Mouse (Mus musculus) midbrain, embryonic 12.5 days (tissue): Measurements from ENCODE around the gene Tecr. TPM values are rescaled to one million over a fixed set of nuclear protein-coding genes. Genes with fewer than 3 reads are reported as not detected.
"Not testable (repeated sequence)": the region's sequence is repeated elsewhere in the genome, so short reads cannot be mapped to it uniquely, and the experiment has no call there.

Experiments
- ATAC-seq: fragments of 200-750 bp; cut with Nextera tagmentation; 2 replicates; pipeline ENCODE4 v1.8.0; 2017; ENCODE audit warnings: low read depth, moderate TSS enrichment, moderate library complexity; ENCODE audit not compliant: low FRiP score
- H3K27ac ChIP-seq: fragments of 300-500 bp; sonication (generic); replicated peaks from 2 replicates; pipeline ENCODE4 v1.5.1; 2016; ENCODE audit warnings: mild to moderate bottlenecking
- H3K27me3 ChIP-seq: fragments of 300-500 bp; sonication (generic); 2 replicates; pipeline ENCODE4 v1.6.1; 2016; ENCODE audit warnings: mild to moderate bottlenecking
- H3K36me3 ChIP-seq: fragments of 300-500 bp; sonication (generic); 2 replicates; pipeline ENCODE4 v1.6.1; 2016
- H3K4me1 ChIP-seq: fragments of 300-500 bp; sonication (generic); 2 replicates; pipeline ENCODE4 v1.6.1; 2016
- H3K4me2 ChIP-seq: fragments of 300-500 bp; sonication (generic); replicated peaks from 2 replicates; pipeline ENCODE4 v1.6.1; 2016; ENCODE audit warnings: mild to moderate bottlenecking, moderate library complexity
- H3K4me3 ChIP-seq: fragments of 300-500 bp; sonication (generic); 2 replicates; pipeline ENCODE4 v1.5.1; 2016; ENCODE audit warnings: mild to moderate bottlenecking
- H3K9ac ChIP-seq: fragments of 300-500 bp; sonication (generic); replicated peaks from 2 replicates; pipeline ENCODE4 v1.6.1; 2016; ENCODE audit warnings: mild to moderate bottlenecking, moderate library complexity
- H3K9me3 ChIP-seq: fragments of 300-500 bp; sonication (generic); 2 replicates; pipeline ENCODE4 v1.6.1; 2016; ENCODE audit warnings: mild to moderate bottlenecking
- WGBS: fragments of 180-500 bp; shearing (Covaris S2); methylation state at CpG from one replicate; pipeline ENCODE4 v1.1.7; 2016; 5-methylcytosine and 5-hydroxymethylcytosine counted together
- polyA plus RNA-seq: library from polyadenylated mRNA; unstranded; fragments of >200 nt; fragmentation: Nextera tagmentation; extraction: Ambion mirVana; gene quantifications from 2 replicates; pipeline ENCODE4 v1.2.1, GENCODE M21; 2016

The Tecr gene
- polyA plus RNA-seq, 1 experiment from 2014 or later, result 600 TPM

DNA sequence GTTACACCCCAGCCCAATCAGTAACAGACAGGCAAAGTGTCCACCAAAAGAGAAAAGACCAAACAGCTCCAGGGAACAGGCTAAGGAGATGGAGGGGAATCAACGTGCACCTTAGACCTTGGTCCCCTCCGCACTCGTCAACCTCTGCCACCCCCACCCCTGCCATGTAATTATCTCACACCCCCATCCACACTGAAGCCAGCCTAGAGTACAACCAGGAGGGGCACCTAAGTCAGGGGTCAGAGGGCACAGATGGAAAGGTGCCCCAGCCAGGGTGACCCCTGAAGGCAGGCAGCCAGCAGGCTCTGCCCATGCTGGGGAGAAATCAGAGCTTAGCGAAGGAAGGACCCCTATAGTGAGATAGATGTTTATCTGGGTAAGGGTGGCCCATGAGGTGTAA, 30.9 kb downstream of the Tecr start:
- H3K4me2 ChIP-seq, result no peak overlapping the region
- H3K4me3 ChIP-seq, result no peak overlapping the region
- no peak overlapping the region for H3K9ac ChIP-seq
- H3K27me3 ChIP-seq, result no peaks in the 10 kb centered on the region
- 80% methylated on average over 4 of the region's 4 CpGs for WGBS
- H3K36me3 ChIP-seq, result peaks cover 29% of the 10 kb centered on the region
- no peak overlapping the region for H3K27ac ChIP-seq
- no peak for ATAC-seq
- H3K9me3 ChIP-seq, result no peaks in the 10 kb centered on the region
- peaks cover 43% of the 10 kb centered on the region for H3K4me1 ChIP-seq

GRCm38 (mm10) chr8:83576516-83576895, 31.3 kb downstream of the Tecr start:
- Histone ChIP-seq H3K4me1 (peaks cover 43% of the 10 kb centered on the region), H3K36me3 (peaks cover 33% of the 10 kb centered on the region)
- ATAC-seq, result no peak

DNA sequence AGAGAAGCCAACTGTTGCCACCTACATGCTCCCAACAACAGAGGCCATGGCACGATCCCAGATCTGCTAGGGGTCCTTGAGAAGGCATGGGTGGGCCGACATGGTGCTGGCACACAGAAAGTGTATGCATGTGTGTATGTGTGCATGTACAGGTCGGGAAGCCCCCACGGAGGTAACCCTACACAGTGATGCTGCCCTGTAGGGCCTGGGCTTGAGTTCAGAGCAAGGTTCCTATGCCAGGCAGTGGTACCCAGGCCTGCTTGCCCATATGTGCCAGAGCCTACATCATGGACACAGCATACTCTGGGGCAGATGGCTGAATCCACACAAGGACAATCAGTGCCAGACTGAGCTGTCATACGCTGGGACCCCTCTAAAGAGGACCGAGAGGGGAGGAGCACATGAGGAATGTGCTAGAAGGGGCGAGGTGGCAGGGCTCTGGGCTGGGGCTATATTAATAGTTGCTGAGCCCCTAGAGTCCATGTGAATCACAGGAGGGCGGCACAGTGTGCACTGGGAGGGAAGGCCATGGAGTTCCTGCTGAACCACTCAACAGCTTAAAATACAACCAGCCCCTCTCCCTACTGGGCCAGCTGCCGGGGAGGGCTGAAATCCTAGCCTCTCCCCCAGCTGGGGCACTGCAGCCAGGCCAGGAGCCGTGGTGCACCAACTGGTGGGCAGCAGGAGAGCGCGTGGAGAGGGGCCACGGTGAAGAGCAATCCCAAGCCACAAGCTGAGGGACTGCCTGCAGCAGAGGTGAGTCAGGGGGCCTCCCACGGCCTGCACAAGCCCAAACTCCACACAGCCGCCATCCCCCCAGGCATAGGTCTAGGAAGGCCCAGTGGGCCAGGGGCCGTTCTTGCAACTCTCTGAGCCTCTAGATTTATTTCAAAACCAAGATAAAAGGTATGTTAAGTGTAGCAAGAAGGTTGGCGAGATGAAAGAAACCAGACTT, 31.9 kb downstream of the Tecr start:
- no peaks in the 10 kb centered on the region for H3K9me3 ChIP-seq

More at GRCm38 (mm10) chr8:83576516-83576895, 31.3 kb downstream of the Tecr start:
- no peaks in the 10 kb centered on the region for H3K9me3 ChIP-seq
- H3K9ac ChIP-seq, result no peak overlapping the region
- H3K27me3 ChIP-seq, result no peaks in the 10 kb centered on the region
- WGBS, result 76% methylated on average over 4 of the region's 4 CpGs
- H3K27ac ChIP-seq, result no peak overlapping the region
- no peak overlapping the region for H3K4me2 ChIP-seq
- no peak overlapping the region for H3K4me3 ChIP-seq

GRCm38 (mm10) chr8:83574631-83575315, 33.0 kb downstream of the Tecr start:
- Histone ChIP-seq H3K4me2 (no peak overlapping the region), H3K4me1 (peaks cover 40% of the 10 kb centered on the region), H3K9me3 (no peaks in the 10 kb centered on the region), H3K27me3 (no peaks in the 10 kb centered on the region), H3K9ac (no peak overlapping the region), H3K27ac (no peak overlapping the region), H3K36me3 (peaks cover 50% of the 10 kb centered on the region), H3K4me3 (no peak overlapping the region)
- WGBS, result 91% methylated on average over 15 of the region's 15 CpGs
- ATAC-seq, result no peak

More for the DNA sequence above, 31.9 kb downstream of the Tecr start:
- no peaks in the 10 kb centered on the region for H3K27me3 ChIP-seq
- H3K4me1 ChIP-seq, result peaks cover 43% of the 10 kb centered on the region
- no peak overlapping the region for H3K4me2 ChIP-seq
- no peak overlapping the region for H3K9ac ChIP-seq
- 79% methylated on average over 17 of the region's 17 CpGs for WGBS
- no peak overlapping the region for H3K27ac ChIP-seq
- no peak overlapping the region for H3K4me3 ChIP-seq
- H3K36me3 ChIP-seq, result peaks cover 40% of the 10 kb centered on the region
- no peak for ATAC-seq

- no peak for ATAC-seq
- H3K4me2 ChIP-seq, result no peak overlapping the region
- H3K4me1 ChIP-seq, result peaks cover 32% of the 10 kb centered on the region
- H3K9me3 ChIP-seq, result no peaks in the 10 kb centered on the region
- 88% methylated on average over 18 of the region's 18 CpGs for WGBS
- no peak overlapping the region for H3K9ac ChIP-seq
- no peak overlapping the region for H3K27ac ChIP-seq
- H3K36me3 ChIP-seq, result peaks cover 57% of the 10 kb centered on the region
- H3K4me3 ChIP-seq, result no peak overlapping the region
- H3K27me3 ChIP-seq, result no peaks in the 10 kb centered on the region
Observed at GRCm38 (mm10) chr8:83573140-83573875, 34.5 kb downstream of the Tecr start.

DNA sequence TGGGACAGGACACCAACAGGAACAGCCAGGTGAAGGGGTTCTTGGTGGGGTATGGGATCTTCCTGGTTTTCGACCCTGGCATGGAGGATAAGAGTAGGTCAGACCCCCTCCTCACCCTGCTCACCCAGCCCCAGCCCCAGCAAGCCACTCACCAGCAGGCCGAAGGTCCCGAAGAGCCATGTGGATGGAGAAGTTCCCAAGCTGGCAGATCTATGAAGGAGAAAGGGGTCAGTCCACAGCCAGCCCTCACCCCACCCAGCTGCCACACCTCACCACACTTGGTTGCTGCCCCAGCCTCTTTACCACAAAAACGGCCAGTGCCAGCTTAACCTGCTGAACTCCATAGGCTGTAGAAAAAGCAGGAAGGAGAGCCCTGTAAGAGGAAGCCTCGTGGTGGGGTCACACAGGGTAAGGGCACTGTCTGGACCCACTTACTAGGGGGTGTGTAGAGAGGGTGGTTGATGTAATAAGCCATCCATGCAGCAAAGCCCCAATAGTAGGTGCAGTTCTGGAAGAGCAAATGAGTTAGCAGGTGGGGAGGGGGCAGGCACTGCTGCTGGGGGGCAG, 35.4 kb downstream of the Tecr start:
- Histone ChIP-seq H3K9me3 (no peaks in the 10 kb centered on the region), H3K4me3 (no peak overlapping the region), H3K27me3 (no peaks in the 10 kb centered on the region), H3K36me3 (peaks cover 57% of the 10 kb centered on the region), H3K27ac (no peak overlapping the region), H3K4me2 (no peak overlapping the region), H3K4me1 (peaks cover 36% of the 10 kb centered on the region), H3K9ac (no peak overlapping the region)
- 92% methylated on average over 5 of the region's 5 CpGs for WGBS
- no peak for ATAC-seq

DNA sequence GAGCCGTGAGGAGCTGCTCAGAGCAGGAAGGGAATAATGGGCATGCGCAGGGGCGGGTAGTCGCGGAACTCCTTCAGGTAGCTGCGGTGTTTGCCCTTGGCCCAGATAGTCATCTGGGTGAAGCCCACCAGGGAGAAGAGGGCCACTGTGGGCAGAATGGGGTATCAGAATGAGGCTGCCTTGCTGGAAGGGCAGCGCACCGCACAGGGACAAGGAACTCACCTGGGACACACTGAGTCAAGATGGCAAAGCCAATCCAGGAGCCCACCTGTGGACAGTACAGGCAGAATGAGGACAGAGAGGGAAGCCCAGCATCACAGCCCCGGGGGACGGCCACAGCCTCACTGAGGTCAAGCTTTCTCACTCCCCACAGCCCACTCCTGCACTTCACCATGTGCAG, 36.0 kb downstream of the Tecr start:
- Histone ChIP-seq H3K4me3 (no peak overlapping the region), H3K27ac (no peak overlapping the region), H3K36me3 (peaks cover 57% of the 10 kb centered on the region), H3K27me3 (no peaks in the 10 kb centered on the region), H3K4me2 (no peak overlapping the region), H3K4me1 (peaks cover 32% of the 10 kb centered on the region), H3K9ac (no peak overlapping the region), H3K9me3 (no peaks in the 10 kb centered on the region)
- ATAC-seq, result no peak
- 91% methylated on average over 10 of the region's 10 CpGs for WGBS

DNA sequence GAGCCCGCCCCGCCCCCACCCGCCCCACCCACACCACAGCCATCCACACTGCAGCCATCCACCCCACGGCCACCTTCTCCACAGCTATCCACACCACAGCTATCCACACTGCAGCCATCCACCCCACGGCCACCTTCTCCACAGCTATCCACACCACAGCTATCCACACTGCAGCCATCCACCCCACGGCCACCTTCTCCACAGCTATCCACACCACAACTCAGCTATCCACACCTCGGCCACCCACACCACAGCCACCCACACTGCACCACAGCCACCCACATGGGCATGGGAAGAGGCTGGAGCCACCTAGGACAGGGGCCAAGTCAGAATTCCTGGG, 36.8 kb downstream of the Tecr start:
- H3K9ac ChIP-seq, ATAC-seq, H3K9me3 ChIP-seq, H3K4me3 ChIP-seq, H3K27me3 ChIP-seq, H3K4me2 ChIP-seq, H3K27ac ChIP-seq: not testable (repeated sequence)
- 98% methylated on average over 3 of the region's 7 CpGs for WGBS
- H3K4me1 ChIP-seq, result peaks cover 25% of the 10 kb centered on the region
- H3K36me3 ChIP-seq, result peaks cover 57% of the 10 kb centered on the region

- no peak for ATAC-seq
- Histone ChIP-seq H3K4me1 (peaks cover 22% of the 10 kb centered on the region), H3K9ac (no peak overlapping the region), H3K9me3 (no peaks in the 10 kb centered on the region), H3K36me3 (peaks cover 57% of the 10 kb centered on the region), H3K27ac (no peak overlapping the region), H3K4me2 (no peak overlapping the region), H3K27me3 (no peaks in the 10 kb centered on the region), H3K4me3 (no peak overlapping the region)
- 91% methylated on average over 15 of the region's 15 CpGs for WGBS
Observed at GRCm38 (mm10) chr8:83570272-83571000, 37.3 kb downstream of the Tecr start.

DNA sequence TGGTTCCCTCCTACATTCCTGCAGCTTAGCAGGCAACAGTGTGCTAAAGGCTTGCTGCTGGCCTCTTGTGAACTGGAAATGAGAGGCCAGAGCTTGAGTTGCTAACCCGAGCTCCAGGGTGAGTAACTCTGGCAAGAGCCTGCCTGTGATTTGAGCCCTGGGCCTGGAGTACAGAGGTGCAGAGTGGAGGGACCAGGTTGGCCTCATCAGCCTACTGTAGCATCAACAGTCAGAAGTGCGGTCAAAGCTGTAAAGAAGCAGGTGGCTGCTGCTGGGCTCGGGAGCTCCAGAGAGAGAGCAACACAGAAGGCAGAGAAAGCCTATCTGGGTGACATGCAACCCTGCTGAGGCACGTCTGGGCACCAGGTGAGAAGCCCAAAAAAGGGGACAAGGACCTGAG, 38.6 kb downstream of the Tecr start:
- H3K27me3 ChIP-seq, result no peaks in the 10 kb centered on the region
- ATAC-seq, result no peak
- H3K36me3 ChIP-seq, result peaks cover 51% of the 10 kb centered on the region
- no peak overlapping the region for H3K4me2 ChIP-seq
- 0 out of 2 replicates have a peak overlapping the region, but pooled peaks have one; percentile 4 for H3K27ac ChIP-seq
- peaks cover 18% of the 10 kb centered on the region for H3K4me1 ChIP-seq
- no peak overlapping the region for H3K4me3 ChIP-seq
- no peaks in the 10 kb centered on the region for H3K9me3 ChIP-seq
- WGBS, result 81% methylated on average over 4 of the region's 4 CpGs
- no peak overlapping the region for H3K9ac ChIP-seq

DNA sequence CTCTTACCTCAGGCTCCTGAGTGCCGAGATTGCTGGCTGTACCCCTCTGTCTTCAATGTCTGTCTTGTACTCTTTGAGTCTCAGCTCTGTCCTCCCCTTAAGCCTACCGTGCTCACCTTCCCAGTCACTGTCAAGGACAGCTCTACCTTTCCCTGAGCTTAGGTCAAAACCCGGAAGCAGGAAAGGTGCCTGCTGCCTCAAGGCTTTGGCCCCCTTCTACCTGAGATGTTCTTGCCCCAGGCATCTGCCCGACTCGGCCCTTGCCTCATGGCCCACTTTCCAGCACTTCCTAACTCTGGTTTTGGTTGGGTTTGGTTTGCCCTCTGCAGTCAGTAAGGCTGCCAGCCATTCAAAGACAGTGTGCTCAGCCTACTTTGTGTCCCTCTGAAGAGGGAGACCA, 39.0 kb downstream of the Tecr start:
- no peaks in the 10 kb centered on the region for H3K9me3 ChIP-seq
- H3K4me3 ChIP-seq, result no peak overlapping the region
- WGBS, result 83% methylated on average over 5 of the region's 5 CpGs
- no peaks in the 10 kb centered on the region for H3K27me3 ChIP-seq
- no peak overlapping the region for H3K4me2 ChIP-seq
- ATAC-seq, result no peak
- peaks cover 46% of the 10 kb centered on the region for H3K36me3 ChIP-seq
- no peak overlapping the region for H3K9ac ChIP-seq
- peaks cover 18% of the 10 kb centered on the region for H3K4me1 ChIP-seq
- no peak overlapping the region for H3K27ac ChIP-seq
